8 mouse cellular contexts compared by ENCODE assay signal in the genomic region with DNA sequence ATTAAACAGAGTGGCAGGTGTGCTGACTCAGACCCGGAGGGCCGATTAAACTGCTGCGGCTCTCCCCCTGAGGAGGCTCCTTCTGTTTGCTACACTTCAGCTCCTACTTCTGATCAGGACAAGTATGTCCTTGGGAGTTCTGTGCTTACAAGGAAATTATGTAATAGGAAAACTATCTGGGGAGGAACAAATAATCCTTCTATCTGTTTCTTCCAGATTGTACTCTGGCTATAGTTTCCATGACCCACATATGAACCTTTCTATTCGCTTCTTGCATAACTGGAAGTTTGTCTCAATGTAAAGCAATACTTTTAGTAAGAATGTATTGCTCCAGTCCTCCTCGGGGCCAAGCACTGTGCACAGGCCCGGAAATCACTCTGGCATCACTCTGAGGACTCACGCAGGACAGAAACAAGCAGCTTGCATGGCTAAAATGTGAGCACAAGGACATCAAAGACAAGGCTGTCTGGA. TPM values are rescaled to one million over a fixed set of nuclear protein-coding genes. Genes with fewer than 3 reads are reported as not detected.
DNase-seq lines count a peak whose midpoint lies in the region; ATAC-seq and TF ChIP-seq lines count a peak whose summit lies in the region.

No protein-coding gene starts in this region.

- H3K9me3 ChIP-seq in embryonic facial prominence, embryonic 14.5 days (ENCODE audit: control insufficient read depth, low read length): no peaks in the 10 kb centered on the region
- H3K9me3 ChIP-seq in embryonic facial prominence, embryonic 10.5 days: no peaks in the 10 kb centered on the region
- H3K9me3 ChIP-seq in heart, embryonic 10.5 days: no peaks in the 10 kb centered on the region
- H3K9me3 ChIP-seq in liver, embryonic 14.5 days (ENCODE audit: control insufficient read depth, low read length): no peaks in the 10 kb centered on the region
- H3K9me3 ChIP-seq in stomach, embryonic 16.5 days (replicated peaks; ENCODE audit: control insufficient read depth, low read length): no peaks in the 10 kb centered on the region

- TF ChIP-seq EP300 in liver, embryonic 14.5 days (IDR thresholded peaks at IDR 0.05; ENCODE audit: low read depth): no peak

- no peaks in the 10 kb centered on the region for H3K27me3 ChIP-seq in embryonic facial prominence, embryonic 14.5 days (replicated peaks; ENCODE audit: control insufficient read depth, insufficient read depth, low read length)
- no peaks in the 10 kb centered on the region for H3K27me3 ChIP-seq in embryonic facial prominence, embryonic 10.5 days (replicated peaks; ENCODE audit: low read depth, poor library complexity, severe bottlenecking)
- no peaks in the 10 kb centered on the region for H3K27me3 ChIP-seq in heart, embryonic 10.5 days (ENCODE audit: insufficient read depth, poor library complexity, severe bottlenecking)
- no peaks in the 10 kb centered on the region for H3K27me3 ChIP-seq in liver, embryonic 14.5 days (ENCODE audit: control insufficient read depth, insufficient read depth, low read length)
- H3K27me3 ChIP-seq in stomach, embryonic 16.5 days (ENCODE audit: control insufficient read depth, insufficient read depth, low read length): no peaks in the 10 kb centered on the region

- H3K36me3 ChIP-seq in embryonic facial prominence, embryonic 14.5 days (ENCODE audit: control insufficient read depth, insufficient read depth, low read length): no peaks in the 10 kb centered on the region
- no peaks in the 10 kb centered on the region for H3K36me3 ChIP-seq in embryonic facial prominence, embryonic 10.5 days (replicated peaks)
- H3K36me3 ChIP-seq in heart, embryonic 10.5 days: no peaks in the 10 kb centered on the region
- H3K36me3 ChIP-seq in liver, embryonic 14.5 days (replicated peaks; ENCODE audit: control insufficient read depth, insufficient read depth, low read depth): no peaks in the 10 kb centered on the region
- H3K36me3 ChIP-seq in stomach, embryonic 16.5 days (ENCODE audit: control insufficient read depth, insufficient read depth, low read length): no peaks in the 10 kb centered on the region

- ATAC-seq in embryonic facial prominence, embryonic 14.5 days (ENCODE audit: low read depth): peak; percentile 91
- peak; percentile 35; the same call in 1 of the 2 replicates for ATAC-seq in liver, embryonic 14.5 days (ENCODE audit: insufficient read depth)
- ATAC-seq in stomach, embryonic 16.5 days (ENCODE audit: insufficient read depth, low FRiP score): peak; percentile 73

- peak; percentile 60 for DNase-seq in embryonic facial prominence, embryonic 14.5 days (ENCODE audit: low spot score)
- no peak for DNase-seq in embryonic facial prominence, embryonic 10.5 days (ENCODE audit: low spot score)
- DNase-seq in heart, embryonic 10.5 days (ENCODE audit: low spot score): no peak
- no peak for DNase-seq in liver, embryonic 14.5 days (ENCODE audit: low read depth in 3 of 3, low spot score in 3 of 3)
- DNase-seq in frontal cortex, postnatal 36 days (ENCODE audit: low spot score in 2 of 2): no peak
- DNase-seq in kidney, adult 11 months: no peak
- no peak for DNase-seq in spleen, adult 18-20 months

- H3K9ac ChIP-seq in embryonic facial prominence, embryonic 14.5 days (ENCODE audit: low read depth, low read length): no peak overlapping the region
- H3K9ac ChIP-seq in liver, embryonic 14.5 days (replicated peaks): no peak overlapping the region
- H3K9ac ChIP-seq in stomach, embryonic 16.5 days (ENCODE audit: low read length): 0 out of 2 replicates have a peak overlapping the region, but pooled peaks have one; percentile 52

- H3K4me1 ChIP-seq in embryonic facial prominence, embryonic 14.5 days (ENCODE audit: control insufficient read depth, insufficient read depth, low read length): no peaks in the 10 kb centered on the region
- no peaks in the 10 kb centered on the region for H3K4me1 ChIP-seq in embryonic facial prominence, embryonic 10.5 days
- H3K4me1 ChIP-seq in heart, embryonic 10.5 days: peaks cover 8% of the 10 kb centered on the region; the same call in 1 of the 2 replicates
- no peaks in the 10 kb centered on the region for H3K4me1 ChIP-seq in liver, embryonic 14.5 days (replicated peaks; ENCODE audit: control insufficient read depth in 2 of 2, insufficient read depth in 2 of 2, low read length in 1 of 2)
- peaks cover 8% of the 10 kb centered on the region; the same call in 1 of the 2 replicates for H3K4me1 ChIP-seq in stomach, embryonic 16.5 days (ENCODE audit: control insufficient read depth, insufficient read depth, low read length)

- H3K27ac ChIP-seq in embryonic facial prominence, embryonic 14.5 days (replicated peaks; ENCODE audit: low read depth, low read length): peak overlapping the region; percentile 28; the same call in 1 of the 2 replicates
- no peak overlapping the region for H3K27ac ChIP-seq in embryonic facial prominence, embryonic 10.5 days (replicated peaks)
- peak overlapping the region; percentile 36; the same call in 1 of the 2 replicates for H3K27ac ChIP-seq in heart, embryonic 10.5 days
- no peak overlapping the region for H3K27ac ChIP-seq in liver, embryonic 14.5 days
- H3K27ac ChIP-seq in stomach, embryonic 16.5 days (ENCODE audit: low read length): peak overlapping the region; percentile 46; the same call in 1 of the 2 replicates

- WGBS in embryonic facial prominence, embryonic 14.5 days: 26% methylated on average over 7 of the region's 7 CpGs
- WGBS in embryonic facial prominence, embryonic 10.5 days: 69% methylated on average over 7 of the region's 7 CpGs
- 47% methylated on average over 7 of the region's 7 CpGs for WGBS in heart, embryonic 10.5 days
- 49% methylated on average over 7 of the region's 7 CpGs for WGBS in liver, embryonic 14.5 days (ENCODE audit: insufficient replicate concordance)
- 26% methylated on average over 7 of the region's 7 CpGs for WGBS in stomach, embryonic 16.5 days

- no peak for TF ChIP-seq CTCF in liver, embryonic 14.5 days (IDR thresholded peaks at IDR 0.05; ENCODE audit: low read depth)

- no peak overlapping the region for H3K4me2 ChIP-seq in embryonic facial prominence, embryonic 14.5 days (ENCODE audit: low read depth, low read length)
- no peak overlapping the region for H3K4me2 ChIP-seq in liver, embryonic 14.5 days (ENCODE audit: low read depth)
- peak overlapping the region; percentile 27; the same call in 1 of the 2 replicates for H3K4me2 ChIP-seq in stomach, embryonic 16.5 days (ENCODE audit: low read depth, low read length)

- no peak overlapping the region for H3K4me3 ChIP-seq in embryonic facial prominence, embryonic 14.5 days (ENCODE audit: low read depth, low read length)
- H3K4me3 ChIP-seq in embryonic facial prominence, embryonic 10.5 days: no peak overlapping the region
- no peak overlapping the region for H3K4me3 ChIP-seq in heart, embryonic 10.5 days
- no peak overlapping the region for H3K4me3 ChIP-seq in liver, embryonic 14.5 days (ENCODE audit: insufficient read depth in 1 of 2, low read depth in 2 of 2, low read length in 2 of 2)
- no peak overlapping the region for H3K4me3 ChIP-seq in stomach, embryonic 16.5 days (replicated peaks; ENCODE audit: low read length)

RNA-seq across cellular contexts. Expression of a gene that starts 43.9 kb away (rescaled TPM):
- 119 and 128 TPM in 2 replicates for polyA plus RNA-seq in embryonic facial prominence, embryonic 14.5 days (2014; fragmentation: Nextera tagmentation; extraction: Ambion mirVana)
- polyA plus RNA-seq in embryonic facial prominence, embryonic 10.5 days (2016; fragmentation: Nextera tagmentation; extraction: Ambion mirVana): 53.5 and 54.2 TPM in 2 replicates
- 150 and 200 TPM in 2 replicates for polyA plus RNA-seq in heart, embryonic 10.5 days (2016; fragmentation: Nextera tagmentation; extraction: Ambion mirVana)
- polyA plus RNA-seq in liver, embryonic 14.5 days (2012; rRNA removed): 7.2 and 12.3 TPM in 2 replicates
- polyA plus RNA-seq in liver, embryonic 14.5 days (2014; fragmentation: Nextera tagmentation; extraction: Ambion mirVana): 31.6 and 32.5 TPM in 2 replicates
- 102 and 116 TPM in 2 replicates for polyA plus RNA-seq in stomach, embryonic 16.5 days (2015; fragmentation: Nextera tagmentation; extraction: Ambion mirVana)

Comparison
In these comparisons a context has a peak if more than half of its experiments do, and no peak if none do; other contexts are left out.
1. H3K27ac ChIP-seq: peak in embryonic facial prominence, embryonic 14.5 days (single experiment), heart, embryonic 10.5 days (single experiment) and stomach, embryonic 16.5 days (single experiment); none in embryonic facial prominence, embryonic 10.5 days (single experiment) and liver, embryonic 14.5 days (single experiment).
2. ATAC-seq: peak in every context shown above with its lines; median percentile 91 in embryonic facial prominence, embryonic 14.5 days; 73 in stomach, embryonic 16.5 days; 35 in liver, embryonic 14.5 days.